Mouse (Mus musculus) embryonic fibroblast, embryonic 13.5 days (primary cell): ENCODE data around the gene Dysf. TPM values are rescaled to one million over a fixed set of nuclear protein-coding genes. Genes with fewer than 3 reads are reported as not detected.
"Not testable (repeated sequence)": the region's sequence is repeated elsewhere in the genome, so short reads cannot be mapped to it uniquely, and the experiment has no call there.

Source experiments
- H3K27ac ChIP-seq: 2 replicates; pipeline ENCODE4 v1.5.1; 2012; ENCODE audit warnings: low read length, control low read depth, inconsistent platforms; ENCODE audit not compliant: insufficient read depth
- H3K4me1 ChIP-seq: 2 replicates; pipeline ENCODE4 v1.6.1; 2011; ENCODE audit warnings: low read length; ENCODE audit not compliant: control insufficient read depth, insufficient read depth
- H3K4me3 ChIP-seq: 2 replicates; pipeline ENCODE4 v1.5.1; 2011; ENCODE audit warnings: mild to moderate bottlenecking, control low read depth, low read length; ENCODE audit not compliant: insufficient read depth
- CTCF ChIP-seq: IDR thresholded peaks from 2 replicates; pipeline ENCODE4 v1.5.1; 2011; ENCODE audit warnings: mild to moderate bottlenecking, control low read depth, low read length, moderate library complexity, borderline replicate concordance; ENCODE audit not compliant: insufficient read depth
- POLR2A ChIP-seq: IDR thresholded peaks from 2 replicates; pipeline ENCODE4 v1.6.1; 2011; ENCODE audit warnings: low read depth, mild to moderate bottlenecking, control low read depth, low read length, moderate library complexity
- polyA plus RNA-seq: library from polyadenylated mRNA; stranded (reverse); fragments of >200 nt; gene quantifications from 2 replicates; pipeline ENCODE4 v1.2.4, GENCODE M21; 2011; ENCODE audit warnings: low read depth; ENCODE audit not compliant: missing spikeins, insufficient read length

Dysf gene
- polyA plus RNA-seq, 1 experiment: 39.8 TPM

- Histone ChIP-seq H3K4me1 (peaks cover 11% of the 10 kb centered on the region), H3K27ac (no peak overlapping the region), H3K4me3 (no peak overlapping the region)
- no peak for TF ChIP-seq POLR2A
- TF ChIP-seq CTCF: no peak
These were observed 9.0 kb downstream of the Dysf start for GRCm38 (mm10) chr6:84017392-84017791.

GRCm38 (mm10) chr6:84018906-84019550, 10.6 kb downstream of the Dysf start:
- peak overlapping the region; percentile 11 for H3K4me3 ChIP-seq

GRCm38 (mm10) chr6:84020002-84020401, 11.6 kb downstream of the Dysf start:
- TF ChIP-seq CTCF (no peak), POLR2A (no peak)
- no peak overlapping the region for H3K27ac ChIP-seq
- peaks cover 11% of the 10 kb centered on the region for H3K4me1 ChIP-seq
- H3K4me3 ChIP-seq: no peak overlapping the region

More at GRCm38 (mm10) chr6:84018906-84019550, 10.6 kb downstream of the Dysf start:
- TF ChIP-seq CTCF: no peak
- peak; percentile 84 for TF ChIP-seq POLR2A
- H3K27ac ChIP-seq: no peak overlapping the region
- peaks cover 11% of the 10 kb centered on the region for H3K4me1 ChIP-seq

GRCm38 (mm10) chr6:84021990-84022389, 13.6 kb downstream of the Dysf start:
- Histone ChIP-seq H3K27ac (no peak overlapping the region), H3K4me1 (peaks cover 3% of the 10 kb centered on the region; the same call in 1 of the 2 replicates), H3K4me3 (no peak overlapping the region)
- TF ChIP-seq CTCF (no peak), POLR2A (no peak)

- Histone ChIP-seq H3K4me3 (no peak overlapping the region), H3K4me1 (peaks cover 4% of the 10 kb centered on the region), H3K27ac (no peak overlapping the region)
- TF ChIP-seq POLR2A (no peak), CTCF (no peak)
These were observed 17.2 kb downstream of the Dysf start for GRCm38 (mm10) chr6:84025636-84026035.

GRCm38 (mm10) chr6:84028791-84029190, 20.4 kb downstream of the Dysf start:
- no peak for TF ChIP-seq POLR2A
- no peak for TF ChIP-seq CTCF
- Histone ChIP-seq H3K4me1 (peaks cover 4% of the 10 kb centered on the region), H3K4me3 (no peak overlapping the region), H3K27ac (peak overlapping the region; percentile 22; the same call in 1 of the 2 replicates)

- H3K4me3 ChIP-seq: no peak overlapping the region
- peaks cover 4% of the 10 kb centered on the region for H3K4me1 ChIP-seq
- no peak for TF ChIP-seq CTCF
- TF ChIP-seq POLR2A: no peak
- H3K27ac ChIP-seq: no peak overlapping the region
These were observed 21.4 kb downstream of the Dysf start for GRCm38 (mm10) chr6:84029775-84030174.

- not testable (repeated sequence) for H3K4me1 ChIP-seq, H3K4me3 ChIP-seq, H3K27ac ChIP-seq
These were observed 24.1 kb downstream of the Dysf start for GRCm38 (mm10) chr6:84032516-84032915.

GRCm38 (mm10) chr6:84043251-84043940, 35.0 kb downstream of the Dysf start:
- Histone ChIP-seq H3K4me1 (0 out of 2 replicates have a peak, but pooled peaks cover under 1% of the 10 kb centered on the region), H3K4me3 (no peak overlapping the region), H3K27ac (no peak overlapping the region)
- TF ChIP-seq POLR2A: no peak
- TF ChIP-seq CTCF: no peak

- H3K4me3 ChIP-seq: no peak overlapping the region
- peaks cover 6% of the 10 kb centered on the region; the same call in 1 of the 2 replicates for H3K4me1 ChIP-seq
- no peak overlapping the region for H3K27ac ChIP-seq
- TF ChIP-seq CTCF (no peak), POLR2A (no peak)
These were observed 36.3 kb downstream of the Dysf start for GRCm38 (mm10) chr6:84044679-84045078.
